Mouse (Mus musculus) thymus, postnatal 0 days (tissue): ENCODE results near the gene Acss1. TPM values are rescaled to one million over a fixed set of nuclear protein-coding genes. Genes with fewer than 3 reads are reported as not detected.

Experiments
- DNase-seq: peaks from one replicate; pipeline ENCODE4 v3.0.0-alpha.2; 2015; ENCODE audit warnings: low spot score
- polyA plus RNA-seq: library from polyadenylated mRNA; unstranded; fragments of >200 nt; fragmentation: Nextera tagmentation; extraction: Ambion mirVana; gene quantifications from 2 replicates; pipeline ENCODE4 v1.2.1, GENCODE M21; 2015

Gene Acss1
- polyA plus RNA-seq, 1 experiment from 2014 or later, result 25.3 TPM

- no peak for DNase-seq
These were observed 1.6 kb downstream of the Acss1 start for GRCm38 (mm10) chr2:150666723-150667064.

GRCm38 (mm10) chr2:150665534-150666451, 2.5 kb downstream of the Acss1 start:
- peak; percentile 70 for DNase-seq

- DNase-seq, result no peak
These were observed 3.3 kb downstream of the Acss1 start for GRCm38 (mm10) chr2:150665006-150665405.

- DNase-seq, result no peak
These were observed 4.0 kb downstream of the Acss1 start for GRCm38 (mm10) chr2:150664152-150664920.

- DNase-seq, result no peak
These were observed 5.0 kb downstream of the Acss1 start for GRCm38 (mm10) chr2:150663255-150663654.

GRCm38 (mm10) chr2:150662007-150662406, 6.3 kb downstream of the Acss1 start:
- DNase-seq, result no peak

GRCm38 (mm10) chr2:150660668-150661451, 7.4 kb downstream of the Acss1 start:
- DNase-seq, result no peak

GRCm38 (mm10) chr2:150660049-150660448, 8.3 kb downstream of the Acss1 start:
- no peak for DNase-seq

GRCm38 (mm10) chr2:150656975-150657768, 11.1 kb downstream of the Acss1 start:
- DNase-seq, result peak; percentile 63

GRCm38 (mm10) chr2:150656112-150656511, 12.2 kb downstream of the Acss1 start:
- DNase-seq, result no peak

- DNase-seq, result no peak
These were observed 13.0 kb downstream of the Acss1 start for GRCm38 (mm10) chr2:150655290-150655689.

GRCm38 (mm10) chr2:150654814-150655213, 13.5 kb downstream of the Acss1 start:
- no peak for DNase-seq

GRCm38 (mm10) chr2:150651366-150651765, 16.9 kb downstream of the Acss1 start:
- peak; percentile 9 for DNase-seq

GRCm38 (mm10) chr2:150650511-150651074, 17.7 kb downstream of the Acss1 start:
- DNase-seq, result no peak

- no peak for DNase-seq
These were observed 19.9 kb downstream of the Acss1 start for GRCm38 (mm10) chr2:150648300-150648895.

GRCm38 (mm10) chr2:150647681-150648299, 20.5 kb downstream of the Acss1 start:
- no peak for DNase-seq

- DNase-seq, result no peak
These were observed 21.7 kb downstream of the Acss1 start for GRCm38 (mm10) chr2:150646411-150647121.

GRCm38 (mm10) chr2:150645225-150645624, 23.1 kb downstream of the Acss1 start:
- no peak for DNase-seq
